10 mouse cellular contexts compared by ENCODE assay signal in the genomic region with DNA sequence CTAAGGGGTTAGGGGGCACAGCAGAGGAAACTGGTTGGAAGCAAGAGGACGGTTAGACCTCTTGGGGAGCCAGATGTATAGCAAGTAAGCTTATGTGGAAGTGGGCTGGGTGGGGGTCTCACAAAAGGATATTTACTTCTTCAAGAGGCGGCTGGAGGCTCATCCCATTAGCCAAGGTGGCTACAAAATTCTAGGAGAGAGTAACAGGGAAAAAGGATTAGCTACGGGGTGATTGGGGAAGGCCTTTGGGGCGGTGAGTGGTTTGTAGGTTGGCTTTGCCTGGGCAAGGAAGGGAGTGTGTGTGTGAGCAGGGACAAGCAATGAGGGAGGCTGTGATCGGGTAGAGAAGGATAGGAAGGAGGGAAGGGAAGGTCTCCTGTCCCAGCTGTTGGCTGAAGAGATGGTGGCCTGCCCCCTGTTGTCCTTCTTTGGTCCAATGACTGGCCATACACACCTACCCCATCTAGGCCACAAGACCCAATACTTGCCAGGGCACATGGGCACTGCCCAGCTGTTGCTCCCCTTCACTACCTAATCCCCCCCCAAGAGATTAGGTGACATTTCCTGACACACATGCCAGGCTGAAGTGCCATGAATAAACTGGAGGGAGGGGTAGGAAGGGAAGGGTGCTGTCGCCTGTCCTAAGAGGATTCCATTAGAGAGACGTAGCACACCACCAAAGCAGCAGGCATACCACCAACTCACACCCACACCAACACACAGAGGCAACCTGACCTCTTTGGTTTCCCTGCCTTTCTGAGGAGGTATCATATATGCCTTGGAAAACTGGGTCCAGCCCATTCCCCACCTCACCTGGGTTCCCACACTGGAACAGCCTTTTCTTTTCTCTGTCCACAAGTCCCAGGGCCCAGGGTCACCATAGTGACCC. TPM values are rescaled to one million over a fixed set of nuclear protein-coding genes. Genes with fewer than 3 reads are reported as not detected.
A peak's percentile ranks its signal among the peaks of the same experiment; 100 is the strongest.
DNase-seq lines count a peak whose midpoint lies in the region; ATAC-seq and TF ChIP-seq lines count a peak whose summit lies in the region.
"Had no signal": no experiment of that assay in that cellular context is flagged by ENCODE, and none has a peak within 500 bp of the region (broad histone marks: within the 10 kb centered on the region; RNA-seq: fewer than 3 reads in every experiment).

No protein-coding gene starts in this region.

- 0 out of 2 replicates have a peak overlapping the region, but pooled peaks have one; percentile 18 for H3K9ac ChIP-seq in kidney, postnatal 0 days (ENCODE audit: low read depth, low read length)
- H3K9ac ChIP-seq in forebrain, embryonic 12.5 days = peak overlapping the region; percentile 97
- no peak overlapping the region; the same call in 1 of the 2 replicates for H3K9ac ChIP-seq in limb, embryonic 11.5 days (ENCODE audit: low read length)
- H3K9ac ChIP-seq in neural tube, embryonic 15.5 days (replicated peaks) = peak overlapping the region; percentile 23

- DNase-seq in kidney, postnatal 0 days (ENCODE audit: low spot score) = no peak
- DNase-seq in kidney, postnatal 4 days = no peak
- DNase-seq in limb, embryonic 11.5 days (ENCODE audit: low spot score) = no peak
- DNase-seq in layer of hippocampus, postnatal 25 days (ENCODE audit: extremely low spot score in 1 of 2, low spot score in 1 of 2) = no peak
- no peak for DNase-seq in embryo, embryonic 11 days
- no peak for DNase-seq in left cerebral cortex, postnatal 14 days (ENCODE audit: low spot score in 2 of 2)
- DNase-seq: right cerebral cortex, postnatal 25 days had no signal

- no peak overlapping the region for H3K27ac ChIP-seq in kidney, postnatal 0 days
- H3K27ac ChIP-seq in forebrain, embryonic 12.5 days = peak overlapping the region; percentile 93
- H3K27ac ChIP-seq in limb, embryonic 11.5 days (replicated peaks; ENCODE audit: low read depth, low read length) = no peak overlapping the region
- peak overlapping the region; percentile 25; the same call in 1 of the 2 replicates for H3K27ac ChIP-seq in neural tube, embryonic 15.5 days (replicated peaks)
- H3K27ac ChIP-seq: left cerebral cortex, adult 2 months had no signal

- intact Hi-C loops in left cerebral cortex, postnatal 14 days (cut with DNase I) = no loop called here

- H3K4me2 ChIP-seq in kidney, postnatal 0 days (ENCODE audit: low read length) = peak overlapping the region; percentile 86
- H3K4me2 ChIP-seq in forebrain, embryonic 12.5 days = peak overlapping the region; percentile 68
- H3K4me2 ChIP-seq in limb, embryonic 11.5 days (ENCODE audit: low read depth, severe bottlenecking) = peak overlapping the region; percentile 63; the same call in 1 of the 2 replicates
- peak overlapping the region; percentile 64 for H3K4me2 ChIP-seq in neural tube, embryonic 15.5 days

- no peaks in the 10 kb centered on the region for H3K27me3 ChIP-seq in kidney, postnatal 0 days (ENCODE audit: insufficient read depth, low read length)
- no peaks in the 10 kb centered on the region for H3K27me3 ChIP-seq in forebrain, embryonic 12.5 days
- H3K27me3 ChIP-seq in limb, embryonic 11.5 days (ENCODE audit: control insufficient read depth, insufficient read depth, low read length) = no peaks in the 10 kb centered on the region
- no peaks in the 10 kb centered on the region for H3K27me3 ChIP-seq in neural tube, embryonic 15.5 days (replicated peaks)

- 64% methylated on average over 7 of the region's 7 CpGs for WGBS in kidney, postnatal 0 days
- WGBS in forebrain, embryonic 12.5 days = 76% methylated on average over 7 of the region's 7 CpGs
- 83% methylated on average over 7 of the region's 7 CpGs for WGBS in limb, embryonic 11.5 days
- WGBS in neural tube, embryonic 15.5 days = 85% methylated on average over 7 of the region's 7 CpGs

- H3K9me3 ChIP-seq in kidney, postnatal 0 days (replicated peaks; ENCODE audit: low read length) = no peaks in the 10 kb centered on the region
- no peaks in the 10 kb centered on the region for H3K9me3 ChIP-seq in forebrain, embryonic 12.5 days
- no peaks in the 10 kb centered on the region for H3K9me3 ChIP-seq in limb, embryonic 11.5 days (ENCODE audit: control insufficient read depth, low read length)
- no peaks in the 10 kb centered on the region for H3K9me3 ChIP-seq in neural tube, embryonic 15.5 days (replicated peaks)

- H3K36me3 ChIP-seq in kidney, postnatal 0 days (ENCODE audit: insufficient read depth, low read length) = peaks cover 29% of the 10 kb centered on the region
- peaks cover 36% of the 10 kb centered on the region for H3K36me3 ChIP-seq in forebrain, embryonic 12.5 days (replicated peaks)
- H3K36me3 ChIP-seq in limb, embryonic 11.5 days (ENCODE audit: control insufficient read depth, insufficient read depth, low read length) = peaks cover 19% of the 10 kb centered on the region
- H3K36me3 ChIP-seq in neural tube, embryonic 15.5 days = peaks cover 37% of the 10 kb centered on the region

- ATAC-seq in kidney, postnatal 0 days (replicated peaks; ENCODE audit: low FRiP score, low read depth) = no peak
- no peak for ATAC-seq in forebrain, embryonic 12.5 days (ENCODE audit: low FRiP score)
- ATAC-seq in limb, embryonic 11.5 days (ENCODE audit: insufficient number of reproducible peaks, low FRiP score, low TSS enrichment, low read depth) = no peak
- ATAC-seq in neural tube, embryonic 15.5 days (ENCODE audit: low FRiP score) = no peak

- peaks cover 19% of the 10 kb centered on the region; the same call in 1 of the 2 replicates for H3K4me1 ChIP-seq in kidney, postnatal 0 days (replicated peaks; ENCODE audit: insufficient read depth, low read length)
- peaks cover 39% of the 10 kb centered on the region for H3K4me1 ChIP-seq in forebrain, embryonic 12.5 days
- peaks cover 9% of the 10 kb centered on the region for H3K4me1 ChIP-seq in limb, embryonic 11.5 days (ENCODE audit: control insufficient read depth, insufficient read depth, low read length)
- peaks cover 40% of the 10 kb centered on the region for H3K4me1 ChIP-seq in neural tube, embryonic 15.5 days

- TF ChIP-seq CTCF in kidney, postnatal 0 days (IDR thresholded peaks at IDR 0.05; ENCODE audit: low read depth) = no peak; the same call in 1 of the 2 replicates

- no peak overlapping the region for H3K4me3 ChIP-seq in kidney, postnatal 0 days (replicated peaks; ENCODE audit: low read depth, low read length)
- H3K4me3 ChIP-seq in forebrain, embryonic 12.5 days (replicated peaks) = peak overlapping the region; percentile 96
- no peak overlapping the region; the same call in none of the 2 replicates for H3K4me3 ChIP-seq in limb, embryonic 11.5 days (ENCODE audit: low read depth, low read length)
- H3K4me3 ChIP-seq in neural tube, embryonic 15.5 days (replicated peaks) = peak overlapping the region; percentile 99; the same call in 1 of the 2 replicates
- H3K4me3 ChIP-seq: left cerebral cortex, adult 2 months had no signal

RNA-seq across cellular contexts. Expression of a gene that starts 2.2 kb away (rescaled TPM):
- polyA plus RNA-seq in kidney, postnatal 0 days (2015; fragmentation: Nextera tagmentation; extraction: Ambion mirVana) = 414 and 449 TPM in 2 replicates
- polyA plus RNA-seq in forebrain, embryonic 12.5 days (2016; fragmentation: Nextera tagmentation; extraction: Ambion mirVana) = 585 and 631 TPM in 2 replicates
- polyA plus RNA-seq in limb, embryonic 11.5 days (2014; fragmentation: Nextera tagmentation; extraction: Ambion mirVana) = 332 and 334 TPM in 2 replicates
- 605 and 615 TPM in 2 replicates for polyA plus RNA-seq in neural tube, embryonic 15.5 days (2015; fragmentation: Nextera tagmentation; extraction: Ambion mirVana)
- 100 to 1,000 TPM; 161 to 174 TPM for total RNA-seq in layer of hippocampus, postnatal 25 days (2021)
- total RNA-seq in left cerebral cortex, postnatal 14 days (2021) = 100 to 1,000 TPM; 166 to 183 TPM

RNA-seq across cellular contexts. Expression of a gene that starts 9.5 kb away (rescaled TPM):
- 13.2 and 13.7 TPM in 2 replicates for polyA plus RNA-seq in kidney, postnatal 0 days (2015; fragmentation: Nextera tagmentation; extraction: Ambion mirVana)
- polyA plus RNA-seq in forebrain, embryonic 12.5 days (2016; fragmentation: Nextera tagmentation; extraction: Ambion mirVana) = 35.1 and 38.1 TPM in 2 replicates
- polyA plus RNA-seq in limb, embryonic 11.5 days (2014; fragmentation: Nextera tagmentation; extraction: Ambion mirVana) = 17.5 and 22.1 TPM in 2 replicates
- 55.5 and 59.0 TPM in 2 replicates for polyA plus RNA-seq in neural tube, embryonic 15.5 days (2015; fragmentation: Nextera tagmentation; extraction: Ambion mirVana)
- 100 to 1,000 TPM; 117 to 128 TPM for total RNA-seq in layer of hippocampus, postnatal 25 days (2021)
- total RNA-seq in left cerebral cortex, postnatal 14 days (2021) = 100 to 1,000 TPM in 1 of 2 experiments, 10 to 100 TPM in 1; 97.4 to 101 TPM

RNA-seq across cellular contexts. Expression of a gene that starts 13.3 kb away (rescaled TPM):
- 73.6 and 76.0 TPM in 2 replicates for polyA plus RNA-seq in kidney, postnatal 0 days (2015; fragmentation: Nextera tagmentation; extraction: Ambion mirVana)
- 72.4 and 73.0 TPM in 2 replicates for polyA plus RNA-seq in forebrain, embryonic 12.5 days (2016; fragmentation: Nextera tagmentation; extraction: Ambion mirVana)
- polyA plus RNA-seq in limb, embryonic 11.5 days (2014; fragmentation: Nextera tagmentation; extraction: Ambion mirVana) = 73.9 and 83.5 TPM in 2 replicates
- 56.8 and 70.2 TPM in 2 replicates for polyA plus RNA-seq in neural tube, embryonic 15.5 days (2015; fragmentation: Nextera tagmentation; extraction: Ambion mirVana)
- total RNA-seq in layer of hippocampus, postnatal 25 days (2021) = 10 to 100 TPM; 39.5 to 40.1 TPM
- total RNA-seq in left cerebral cortex, postnatal 14 days (2021) = 10 to 100 TPM; 26.7 to 30.4 TPM

RNA-seq across cellular contexts. Expression of a gene that starts 14.3 kb away (rescaled TPM):
- polyA plus RNA-seq in kidney, postnatal 0 days (2015; fragmentation: Nextera tagmentation; extraction: Ambion mirVana) = 42.8 and 43.4 TPM in 2 replicates
- polyA plus RNA-seq in forebrain, embryonic 12.5 days (2016; fragmentation: Nextera tagmentation; extraction: Ambion mirVana) = 57.8 and 66.4 TPM in 2 replicates
- 91.7 and 91.9 TPM in 2 replicates for polyA plus RNA-seq in limb, embryonic 11.5 days (2014; fragmentation: Nextera tagmentation; extraction: Ambion mirVana)
- 9.8 and 19.8 TPM in 2 replicates for polyA plus RNA-seq in neural tube, embryonic 15.5 days (2015; fragmentation: Nextera tagmentation; extraction: Ambion mirVana)
- 1 to 10 TPM; 1.9 to 3.4 TPM for total RNA-seq in layer of hippocampus, postnatal 25 days (2021)
- 1 to 10 TPM; 2.7 to 3.3 TPM for total RNA-seq in left cerebral cortex, postnatal 14 days (2021)

RNA-seq across cellular contexts. Expression of a gene that starts 32.0 kb away (rescaled TPM):
- polyA plus RNA-seq in kidney, postnatal 0 days (2015; fragmentation: Nextera tagmentation; extraction: Ambion mirVana) = 25.6 and 27.3 TPM in 2 replicates
- 47.4 and 52.0 TPM in 2 replicates for polyA plus RNA-seq in forebrain, embryonic 12.5 days (2016; fragmentation: Nextera tagmentation; extraction: Ambion mirVana)
- polyA plus RNA-seq in limb, embryonic 11.5 days (2014; fragmentation: Nextera tagmentation; extraction: Ambion mirVana) = 52.0 and 60.3 TPM in 2 replicates
- 43.3 and 46.1 TPM in 2 replicates for polyA plus RNA-seq in neural tube, embryonic 15.5 days (2015; fragmentation: Nextera tagmentation; extraction: Ambion mirVana)
- total RNA-seq in layer of hippocampus, postnatal 25 days (2021) = 100 to 1,000 TPM; 151 to 156 TPM
- 100 to 1,000 TPM; 153 to 162 TPM for total RNA-seq in left cerebral cortex, postnatal 14 days (2021)

Comparison
In these comparisons a context has a peak if more than half of its experiments do, and no peak if none do; other contexts are left out.
1. H3K27ac ChIP-seq: peak in forebrain, embryonic 12.5 days (single experiment) and neural tube, embryonic 15.5 days (single experiment); none in kidney, postnatal 0 days (single experiment) and limb, embryonic 11.5 days (single experiment).
2. H3K4me3 ChIP-seq: peak in forebrain, embryonic 12.5 days (single experiment) and neural tube, embryonic 15.5 days (single experiment); none in kidney, postnatal 0 days (single experiment) and limb, embryonic 11.5 days (single experiment).
3. Peak in every context shown above with its lines, with median percentiles within 50 percentile points of each other: H3K4me2 ChIP-seq.